Mouse (Mus musculus) layer of hippocampus, adult 18-20 months (tissue): ENCODE measurements at regions not wholly inside any gene's neighbourhood (a gene's known extent, or its start where the extent isn't known, plus 50 kb on each side); places are given as distances from the start of the nearest gene placed in this dataset.
"Not testable (repeated sequence)": the region's sequence is repeated elsewhere in the genome, so short reads cannot be mapped to it uniquely, and the experiment has no call there.

Experiments used
- DNase-seq, 2 experiments: peaks; one replicate each; pipeline ENCODE4 v3.0.0; 2022; ENCODE audit warnings: low spot score in 2 of 2

- peak in 1 of 2 experiments; percentile 6 for DNase-seq
These were observed 1372.5 kb upstream of the Rag2 start for GRCm38 (mm10) chr2:100252006-100252405.

GRCm38 (mm10) chr2:100259136-100259853 lies 1365.2 kb upstream of the Rag2 start:
- no peak for DNase-seq

- no peak for DNase-seq
These were observed 1318.0 kb upstream of the Rag2 start for GRCm38 (mm10) chr2:100306516-100306915.

DNA sequence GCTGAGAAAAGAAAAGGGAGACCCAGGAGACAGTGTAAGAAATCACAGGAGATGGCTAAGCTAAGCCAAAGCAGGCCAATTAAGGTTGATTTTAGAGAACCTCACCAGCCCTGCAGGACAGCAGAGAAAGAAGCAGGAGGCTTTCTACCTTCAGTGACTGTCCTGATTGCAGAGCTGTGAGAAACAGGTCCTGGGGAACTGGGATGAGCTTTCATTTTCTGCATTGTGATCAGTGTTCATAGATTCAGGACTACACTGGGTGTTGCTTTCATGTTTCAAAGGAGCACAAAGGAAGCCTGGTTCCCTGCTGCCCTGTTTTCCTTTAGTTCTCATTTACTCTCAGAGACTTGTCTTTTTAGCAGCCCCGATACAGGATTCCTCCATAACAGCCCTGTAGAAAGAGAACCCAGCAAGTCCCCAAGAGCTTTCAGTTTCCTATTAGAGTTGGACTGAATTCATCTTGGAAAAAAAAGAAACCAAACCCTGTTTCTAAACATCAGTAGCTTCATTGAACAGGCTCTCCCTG lies 1311.7 kb upstream of the Rag2 start:
- peak in 1 of 2 experiments; percentile 16 for DNase-seq

DNA sequence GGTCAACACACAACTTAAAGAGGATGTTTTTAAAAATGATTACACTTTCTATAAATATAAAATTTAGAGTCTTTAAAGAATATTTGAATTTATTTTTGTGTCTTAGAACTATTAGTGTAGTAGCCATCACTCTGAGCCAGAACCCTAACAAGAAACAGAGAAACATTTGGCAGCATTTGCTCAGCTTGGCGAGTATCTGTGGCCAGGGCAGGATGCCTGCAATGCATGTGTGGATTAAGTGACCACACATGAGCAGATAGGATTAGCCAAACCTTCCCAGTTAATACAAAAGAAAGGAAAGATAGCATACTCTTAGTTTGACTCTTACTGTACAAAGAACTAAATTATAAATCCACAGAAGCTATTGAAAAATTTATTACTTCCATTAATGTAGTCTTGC lies 1304.1 kb upstream of the Rag2 start:
- no peak for DNase-seq

DNA sequence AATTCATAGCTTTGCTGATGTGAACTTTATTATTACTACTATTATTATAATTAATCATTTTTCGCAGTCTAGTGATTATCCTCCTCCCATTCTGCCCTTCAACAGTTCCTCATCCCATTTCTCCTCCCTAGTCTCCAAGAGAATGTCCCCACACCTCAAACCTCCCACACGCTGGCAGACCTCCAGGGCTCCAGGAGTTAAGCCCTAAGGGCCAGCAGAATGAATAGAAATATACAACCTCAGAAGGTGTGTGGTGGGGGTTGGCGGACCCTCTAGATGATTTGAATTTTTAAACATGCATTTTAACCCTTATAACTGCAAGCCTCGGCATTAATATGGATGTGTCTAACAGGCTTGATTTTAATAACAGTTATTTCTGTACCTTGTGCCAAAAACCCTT lies 1283.8 kb upstream of the Rag2 start:
- DNase-seq: no peak

GRCm38 (mm10) chr2:100344921-100345425 lies 1279.5 kb upstream of the Rag2 start:
- no peak for DNase-seq

GRCm38 (mm10) chr2:100365616-100366015 lies 1258.9 kb upstream of the Rag2 start:
- not testable (repeated sequence) for DNase-seq

DNA sequence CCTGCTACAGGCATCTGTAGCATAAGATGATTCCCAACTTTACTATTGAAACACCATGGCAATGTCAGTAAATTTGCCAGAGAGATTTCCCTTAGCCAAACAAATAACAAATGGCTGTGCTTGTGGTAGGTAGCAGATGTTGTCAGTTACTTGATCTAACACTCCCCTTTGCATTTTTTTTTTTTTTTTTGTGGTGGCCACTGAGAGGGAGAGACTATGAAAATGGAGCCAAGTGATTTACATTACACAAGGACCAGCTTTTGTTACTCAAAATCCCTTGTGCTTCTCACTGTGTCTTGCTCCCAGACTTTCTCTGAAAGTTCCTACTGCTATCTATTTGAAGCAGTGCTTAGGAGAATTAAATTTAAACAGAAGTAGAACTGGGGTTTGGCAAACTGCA lies 1224.7 kb upstream of the Rag2 start:
- DNase-seq: no peak

DNA sequence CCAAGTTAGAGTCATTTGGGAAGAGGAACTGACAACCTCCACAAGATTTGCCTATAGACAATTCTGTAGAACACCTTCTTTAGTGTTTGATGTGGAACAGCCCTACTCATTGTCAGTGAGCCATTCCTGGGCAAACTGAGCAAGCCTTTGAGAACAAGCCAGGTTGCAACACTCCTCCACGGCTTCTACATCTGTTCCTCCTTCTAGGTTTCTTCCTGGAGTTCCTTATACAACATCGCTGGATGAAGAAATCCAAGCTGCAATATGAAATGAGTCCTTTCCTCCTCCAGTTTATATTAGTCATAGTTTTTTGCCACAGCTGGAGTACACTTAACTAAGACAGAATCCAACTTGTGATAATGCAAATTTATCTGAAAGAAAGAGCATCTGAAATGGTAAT lies 1197.9 kb upstream of the Rag2 start:
- no peak for DNase-seq

DNA sequence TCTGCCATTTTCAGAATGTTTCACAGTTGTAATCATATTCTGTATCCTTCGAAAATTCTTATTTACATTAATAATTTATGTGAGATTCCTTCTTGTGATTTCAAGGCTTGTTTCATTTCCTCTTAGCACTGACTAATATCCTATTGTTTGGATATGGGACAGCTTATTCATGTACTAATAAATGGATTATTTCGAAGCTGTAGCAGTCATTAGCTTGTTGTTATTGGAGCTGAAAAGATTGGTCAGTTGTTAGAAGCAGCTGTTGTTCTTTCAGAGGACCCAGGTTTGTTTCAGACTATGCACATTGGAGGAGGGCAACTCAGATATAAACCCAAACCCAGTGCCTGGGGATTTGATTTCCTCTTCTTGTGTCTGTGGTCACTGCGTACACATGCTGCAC lies 1189.5 kb upstream of the Rag2 start:
- no peak for DNase-seq

- no peak for DNase-seq
These were observed 1178.7 kb upstream of the Rag2 start for GRCm38 (mm10) chr2:100445868-100446267.

- DNase-seq: no peak
These were observed 1178.2 kb upstream of the Rag2 start for GRCm38 (mm10) chr2:100446332-100446731.

GRCm38 (mm10) chr2:100459641-100460040 lies 1164.9 kb upstream of the Rag2 start:
- not testable (repeated sequence) for DNase-seq

- DNase-seq: not testable (repeated sequence)
These were observed 1138.3 kb upstream of the Rag2 start for GRCm38 (mm10) chr2:100486229-100486628.

GRCm38 (mm10) chr2:100505114-100505513 lies 1119.4 kb upstream of the Rag2 start:
- DNase-seq: not testable (repeated sequence)
